Mouse (Mus musculus): Measurements from ENCODE around the gene Gm20388. TPM values are rescaled to one million over a fixed set of nuclear protein-coding genes. Genes with fewer than 3 reads are reported as not detected.
A peak's percentile ranks its signal among the peaks of the same experiment; 100 is the strongest.

The Gm20388 gene
- polyA plus RNA-seq, 1 experiment from 2014 or later = 8.3 TPM

- ATAC-seq (replicated peaks; ENCODE audit: low FRiP score, low TSS enrichment, low read depth) = no peak
- H3K27ac ChIP-seq (ENCODE audit: low read depth) = no peak overlapping the region
- H3K9me3 ChIP-seq (ENCODE audit: control insufficient read depth, low read length) = no peaks in the 10 kb centered on the region
- H3K4me1 ChIP-seq (replicated peaks; ENCODE audit: control insufficient read depth, insufficient read depth, low read length) = peaks cover 28% of the 10 kb centered on the region
- H3K27me3 ChIP-seq (replicated peaks; ENCODE audit: control insufficient read depth, insufficient read depth, low read length) = no peaks in the 10 kb centered on the region
- H3K36me3 ChIP-seq (ENCODE audit: control insufficient read depth, insufficient read depth, low read length) = no peaks in the 10 kb centered on the region
- H3K9ac ChIP-seq (ENCODE audit: low read length) = no peak overlapping the region
- WGBS = 55% methylated on average over 4 of the region's 4 CpGs
- H3K4me2 ChIP-seq (ENCODE audit: low read length) = no peak overlapping the region
- H3K4me3 ChIP-seq (ENCODE audit: low read depth, low read length) = no peak overlapping the region
- DNase-seq (ENCODE audit: low spot score) = no peak
Observed at GRCm38 (mm10) chr8:121968542-121968941, 2057.9 kb downstream of the Gm20388 start.

GRCm38 (mm10) chr8:121970225-121970624, 2059.6 kb downstream of the Gm20388 start:
- WGBS = 85% methylated on average over 8 of the region's 8 CpGs
- no peak overlapping the region for H3K4me3 ChIP-seq (ENCODE audit: low read depth, low read length)
- ATAC-seq (replicated peaks; ENCODE audit: low FRiP score, low TSS enrichment, low read depth) = no peak
- no peak overlapping the region for H3K9ac ChIP-seq (ENCODE audit: low read length)
- no peaks in the 10 kb centered on the region for H3K27me3 ChIP-seq (replicated peaks; ENCODE audit: control insufficient read depth, insufficient read depth, low read length)
- H3K4me1 ChIP-seq (replicated peaks; ENCODE audit: control insufficient read depth, insufficient read depth, low read length) = peaks cover 28% of the 10 kb centered on the region
- H3K27ac ChIP-seq (ENCODE audit: low read depth) = no peak overlapping the region
- peaks cover 16% of the 10 kb centered on the region for H3K36me3 ChIP-seq (ENCODE audit: control insufficient read depth, insufficient read depth, low read length)
- no peaks in the 10 kb centered on the region for H3K9me3 ChIP-seq (ENCODE audit: control insufficient read depth, low read length)
- no peak overlapping the region for H3K4me2 ChIP-seq (ENCODE audit: low read length)
- DNase-seq (ENCODE audit: low spot score) = no peak

DNA sequence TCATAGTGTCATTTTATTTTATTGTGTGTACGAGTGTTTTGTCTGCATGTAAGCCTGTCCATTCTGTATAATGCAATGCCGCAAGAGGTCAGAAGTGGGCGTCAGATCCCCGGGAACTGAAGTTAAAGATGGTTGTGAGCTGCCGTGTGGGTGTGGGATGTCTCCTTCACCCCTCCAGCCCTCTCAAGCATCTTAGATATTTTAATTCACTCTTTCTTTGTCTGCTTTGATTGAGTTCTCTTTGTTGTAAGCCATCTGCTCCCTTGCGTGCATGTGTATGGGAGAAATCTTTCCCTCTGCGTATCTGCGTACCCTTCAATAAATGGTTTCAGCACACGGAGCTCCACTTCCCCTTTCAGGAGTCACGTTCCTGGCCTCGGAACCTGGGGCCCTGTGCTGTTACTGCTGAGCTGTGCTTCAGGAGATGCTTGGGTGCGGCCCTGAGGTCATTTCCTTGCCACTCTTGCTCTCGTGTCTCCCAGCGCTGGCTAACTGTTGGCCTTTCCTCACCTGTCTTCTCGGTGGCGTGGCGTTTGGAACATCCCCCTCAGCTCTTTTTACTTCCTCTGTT, 2060.9 kb downstream of the Gm20388 start:
- Histone ChIP-seq H3K27ac (ENCODE audit: low read depth) (no peak overlapping the region), H3K9me3 (ENCODE audit: control insufficient read depth, low read length) (no peaks in the 10 kb centered on the region), H3K27me3 (replicated peaks; ENCODE audit: control insufficient read depth, insufficient read depth, low read length) (no peaks in the 10 kb centered on the region), H3K4me1 (replicated peaks; ENCODE audit: control insufficient read depth, insufficient read depth, low read length) (peaks cover 19% of the 10 kb centered on the region), H3K4me2 (ENCODE audit: low read length) (no peak overlapping the region), H3K36me3 (ENCODE audit: control insufficient read depth, insufficient read depth, low read length) (peaks cover 29% of the 10 kb centered on the region), H3K9ac (ENCODE audit: low read length) (no peak overlapping the region), H3K4me3 (ENCODE audit: low read depth, low read length) (no peak overlapping the region)
- ATAC-seq (replicated peaks; ENCODE audit: low FRiP score, low TSS enrichment, low read depth) (no peak), DNase-seq (ENCODE audit: low spot score) (no peak)
- WGBS = 74% methylated on average over 17 of the region's 17 CpGs

DNA sequence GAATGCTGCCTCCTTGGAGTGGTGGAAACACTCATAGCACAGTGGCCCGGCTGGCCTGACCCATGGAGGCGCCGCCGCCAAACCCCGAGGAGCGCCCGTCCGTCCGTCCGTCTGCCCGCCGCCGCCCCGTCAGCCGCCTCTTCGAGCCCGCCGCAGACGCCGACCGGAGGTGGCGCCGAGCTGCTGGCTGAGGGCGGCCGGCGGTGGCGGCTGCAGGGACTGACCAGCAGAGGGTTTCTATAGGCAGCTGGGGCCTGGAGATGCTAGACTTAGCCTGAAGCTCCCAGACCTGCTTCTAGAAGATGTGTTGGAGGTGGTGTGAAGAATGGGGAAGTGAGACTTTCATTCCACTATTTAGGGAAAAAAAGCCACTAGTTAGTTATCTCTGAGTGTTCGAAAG, 2063.3 kb downstream of the Gm20388 start:
- H3K27ac ChIP-seq (ENCODE audit: low read depth) = no peak overlapping the region
- no peak overlapping the region for H3K4me2 ChIP-seq (ENCODE audit: low read length)
- H3K4me1 ChIP-seq (replicated peaks; ENCODE audit: control insufficient read depth, insufficient read depth, low read length) = no peaks in the 10 kb centered on the region
- H3K9ac ChIP-seq (ENCODE audit: low read length) = no peak overlapping the region
- 95% methylated on average over 28 of the region's 28 CpGs for WGBS
- no peaks in the 10 kb centered on the region for H3K27me3 ChIP-seq (replicated peaks; ENCODE audit: control insufficient read depth, insufficient read depth, low read length)
- H3K4me3 ChIP-seq (ENCODE audit: low read depth, low read length) = no peak overlapping the region
- no peak for ATAC-seq (replicated peaks; ENCODE audit: low FRiP score, low TSS enrichment, low read depth)
- no peak for DNase-seq (ENCODE audit: low spot score)
- peaks cover 43% of the 10 kb centered on the region for H3K36me3 ChIP-seq (ENCODE audit: control insufficient read depth, insufficient read depth, low read length)
- no peaks in the 10 kb centered on the region for H3K9me3 ChIP-seq (ENCODE audit: control insufficient read depth, low read length)

- Histone ChIP-seq H3K36me3 (ENCODE audit: control insufficient read depth, insufficient read depth, low read length) (peaks cover 72% of the 10 kb centered on the region), H3K9ac (ENCODE audit: low read length) (no peak overlapping the region), H3K27me3 (replicated peaks; ENCODE audit: control insufficient read depth, insufficient read depth, low read length) (no peaks in the 10 kb centered on the region), H3K4me2 (ENCODE audit: low read length) (no peak overlapping the region), H3K27ac (ENCODE audit: low read depth) (no peak overlapping the region), H3K9me3 (ENCODE audit: control insufficient read depth, low read length) (no peaks in the 10 kb centered on the region), H3K4me3 (ENCODE audit: low read depth, low read length) (no peak overlapping the region), H3K4me1 (replicated peaks; ENCODE audit: control insufficient read depth, insufficient read depth, low read length) (no peaks in the 10 kb centered on the region)
- 70% methylated on average over 8 of the region's 8 CpGs for WGBS
- peak; percentile 58 for DNase-seq (ENCODE audit: low spot score)
- peak; percentile 74; the same call in 1 of the 2 replicates for ATAC-seq (replicated peaks; ENCODE audit: low FRiP score, low TSS enrichment, low read depth)
Observed at GRCm38 (mm10) chr8:121977819-121978590, 2067.4 kb downstream of the Gm20388 start.

GRCm38 (mm10) chr8:121978670-121979069, 2068.0 kb downstream of the Gm20388 start:
- H3K4me3 ChIP-seq (ENCODE audit: low read depth, low read length) = no peak overlapping the region
- H3K27ac ChIP-seq (ENCODE audit: low read depth) = no peak overlapping the region
- H3K27me3 ChIP-seq (replicated peaks; ENCODE audit: control insufficient read depth, insufficient read depth, low read length) = no peaks in the 10 kb centered on the region
- no peak for ATAC-seq (replicated peaks; ENCODE audit: low FRiP score, low TSS enrichment, low read depth)
- H3K4me2 ChIP-seq (ENCODE audit: low read length) = no peak overlapping the region
- peaks cover 79% of the 10 kb centered on the region for H3K36me3 ChIP-seq (ENCODE audit: control insufficient read depth, insufficient read depth, low read length)
- WGBS = 96% methylated on average over 13 of the region's 13 CpGs
- no peak overlapping the region for H3K9ac ChIP-seq (ENCODE audit: low read length)
- no peak for DNase-seq (ENCODE audit: low spot score)
- no peaks in the 10 kb centered on the region for H3K4me1 ChIP-seq (replicated peaks; ENCODE audit: control insufficient read depth, insufficient read depth, low read length)
- no peaks in the 10 kb centered on the region for H3K9me3 ChIP-seq (ENCODE audit: control insufficient read depth, low read length)

GRCm38 (mm10) chr8:121980792-121981519, 2070.3 kb downstream of the Gm20388 start:
- Histone ChIP-seq H3K4me2 (ENCODE audit: low read length) (no peak overlapping the region), H3K27ac (ENCODE audit: low read depth) (no peak overlapping the region), H3K9ac (ENCODE audit: low read length) (no peak overlapping the region), H3K4me3 (ENCODE audit: low read depth, low read length) (no peak overlapping the region), H3K36me3 (ENCODE audit: control insufficient read depth, insufficient read depth, low read length) (peaks cover 65% of the 10 kb centered on the region), H3K9me3 (ENCODE audit: control insufficient read depth, low read length) (no peaks in the 10 kb centered on the region), H3K27me3 (replicated peaks; ENCODE audit: control insufficient read depth, insufficient read depth, low read length) (no peaks in the 10 kb centered on the region), H3K4me1 (replicated peaks; ENCODE audit: control insufficient read depth, insufficient read depth, low read length) (no peaks in the 10 kb centered on the region)
- ATAC-seq (replicated peaks; ENCODE audit: low FRiP score, low TSS enrichment, low read depth) (no peak), DNase-seq (ENCODE audit: low spot score) (no peak)
- 91% methylated on average over 11 of the region's 11 CpGs for WGBS

DNA sequence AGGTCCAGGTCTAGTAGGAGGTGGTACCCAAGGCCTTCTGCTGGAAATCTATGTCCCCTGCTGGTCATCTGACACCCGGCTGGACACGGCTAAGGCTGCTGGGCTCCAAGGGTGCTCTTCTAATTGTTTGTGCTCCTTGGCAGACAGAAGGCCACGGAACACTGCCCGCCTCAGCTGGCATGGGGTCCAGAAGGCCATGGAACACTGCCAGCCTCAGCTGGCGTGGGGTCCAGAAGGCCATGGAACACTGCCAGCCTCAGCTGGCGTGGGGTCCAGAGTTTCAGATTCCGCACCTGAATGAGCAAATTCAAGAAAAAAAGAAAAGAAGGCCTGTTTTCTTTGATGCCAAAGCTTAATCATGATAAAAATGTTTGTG, 2070.9 kb downstream of the Gm20388 start:
- WGBS = 92% methylated on average over 7 of the region's 7 CpGs
- H3K36me3 ChIP-seq (ENCODE audit: control insufficient read depth, insufficient read depth, low read length) = peaks cover 60% of the 10 kb centered on the region

More for the DNA sequence above, 2070.9 kb downstream of the Gm20388 start:
- H3K4me3 ChIP-seq (ENCODE audit: low read depth, low read length) = no peak overlapping the region
- no peak for ATAC-seq (replicated peaks; ENCODE audit: low FRiP score, low TSS enrichment, low read depth)
- H3K4me1 ChIP-seq (replicated peaks; ENCODE audit: control insufficient read depth, insufficient read depth, low read length) = no peaks in the 10 kb centered on the region
- no peak overlapping the region for H3K9ac ChIP-seq (ENCODE audit: low read length)
- H3K27ac ChIP-seq (ENCODE audit: low read depth) = no peak overlapping the region
- DNase-seq (ENCODE audit: low spot score) = no peak
- no peaks in the 10 kb centered on the region for H3K27me3 ChIP-seq (replicated peaks; ENCODE audit: control insufficient read depth, insufficient read depth, low read length)
- no peaks in the 10 kb centered on the region for H3K9me3 ChIP-seq (ENCODE audit: control insufficient read depth, low read length)
- H3K4me2 ChIP-seq (ENCODE audit: low read length) = no peak overlapping the region
